Mouse (Mus musculus): Measurements from ENCODE around the gene Mecom.

Mecom gene

DNA sequence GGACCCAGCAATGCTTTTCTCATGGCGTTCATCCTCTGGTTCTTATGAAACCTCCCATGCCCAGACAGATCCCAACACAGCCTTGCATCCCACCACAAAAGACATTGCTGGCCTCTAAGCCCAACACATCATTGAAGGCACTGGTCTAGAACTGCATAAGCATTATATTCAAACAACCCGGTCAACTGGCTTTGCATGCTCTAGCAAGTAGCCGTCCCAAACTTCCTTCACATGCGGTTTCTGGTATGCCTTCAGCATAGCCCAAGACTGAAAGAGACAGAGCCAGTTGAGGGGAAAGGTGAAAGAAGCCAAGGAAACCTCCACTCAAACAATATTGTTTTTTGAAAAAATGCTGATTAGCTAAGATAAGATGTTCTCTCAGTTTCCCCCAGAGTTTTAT lies 397.7 kb downstream of the Mecom start:
- in situ Hi-C loops (cut with MboI), result no loop called here

DNA sequence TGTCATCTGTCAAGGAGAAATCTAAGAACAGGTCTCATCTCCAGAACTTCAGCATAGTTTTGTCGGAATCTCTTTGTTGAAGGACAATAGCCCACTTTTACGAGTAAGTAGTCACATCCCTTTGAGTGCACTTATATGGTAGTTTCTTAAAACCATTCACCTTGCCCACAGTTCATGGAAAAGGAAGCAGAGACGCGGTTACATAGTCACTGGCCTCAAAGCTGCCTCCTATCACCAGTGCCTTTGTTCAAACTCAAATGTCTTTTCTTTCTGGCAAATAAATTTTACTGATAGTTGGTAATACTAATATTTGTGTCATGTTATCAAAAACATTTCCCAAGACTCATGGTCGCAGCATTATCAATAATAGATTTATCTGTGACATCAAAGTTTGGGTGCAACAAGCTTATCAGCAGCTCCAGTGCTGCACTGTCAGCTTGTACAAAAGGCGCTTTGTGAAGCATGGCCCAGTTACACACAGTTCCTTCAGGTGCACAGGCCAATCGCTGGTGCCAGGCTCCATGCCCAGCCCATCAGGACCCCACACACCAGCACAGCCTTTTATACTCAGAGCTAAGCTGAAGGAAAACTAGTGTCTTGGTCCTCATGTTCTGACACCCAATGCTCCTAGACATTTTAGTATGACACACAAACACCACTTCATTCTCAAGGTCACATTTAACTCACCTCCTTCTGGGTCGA lies 399.3 kb downstream of the Mecom start:
- in situ Hi-C loops (cut with MboI), result no loop called here

DNA sequence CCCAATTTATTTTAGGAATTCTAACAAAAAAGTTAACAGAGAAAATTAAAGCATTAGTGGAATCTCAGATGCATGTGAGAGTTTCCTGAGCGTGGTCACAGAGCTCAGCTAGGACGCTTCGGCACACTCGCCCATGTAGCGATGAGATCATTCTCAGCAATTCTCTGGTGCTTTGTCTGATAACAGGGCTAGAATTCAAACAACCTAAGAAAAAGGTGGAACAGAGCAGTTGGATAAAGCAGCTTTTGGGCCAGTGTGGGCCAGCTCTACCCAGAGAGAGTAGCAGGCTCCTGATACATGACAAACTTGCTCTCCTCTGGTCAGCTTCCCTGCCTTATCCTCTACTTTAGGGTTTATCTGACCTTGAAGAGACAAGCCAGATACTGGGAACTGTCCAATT lies 402.8 kb downstream of the Mecom start:
- in situ Hi-C loops (cut with MboI), result no loop called here

DNA sequence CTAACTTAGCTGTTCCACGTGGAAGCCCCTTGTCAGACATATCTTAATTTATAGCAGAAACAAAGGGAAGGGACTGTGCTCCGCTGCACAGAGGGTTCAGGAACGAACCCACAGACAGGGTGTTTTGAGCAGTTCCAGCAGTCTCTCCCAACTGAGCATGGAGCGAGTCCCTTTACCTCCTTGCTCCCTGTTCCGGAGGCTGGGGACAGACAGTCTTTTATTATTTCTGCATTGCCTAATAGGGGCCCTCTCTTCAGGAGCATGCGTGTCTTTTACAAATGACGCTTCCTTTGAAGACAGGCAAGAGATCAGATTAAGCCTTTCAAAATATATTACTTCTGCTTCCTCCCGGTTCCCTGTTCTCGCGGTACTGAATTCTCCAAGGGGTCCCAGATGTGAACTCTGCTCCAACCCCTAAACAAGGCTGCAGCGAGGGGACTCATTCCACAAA lies 403.8 kb downstream of the Mecom start:
- in situ Hi-C loops (cut with MboI), result no loop called here

DNA sequence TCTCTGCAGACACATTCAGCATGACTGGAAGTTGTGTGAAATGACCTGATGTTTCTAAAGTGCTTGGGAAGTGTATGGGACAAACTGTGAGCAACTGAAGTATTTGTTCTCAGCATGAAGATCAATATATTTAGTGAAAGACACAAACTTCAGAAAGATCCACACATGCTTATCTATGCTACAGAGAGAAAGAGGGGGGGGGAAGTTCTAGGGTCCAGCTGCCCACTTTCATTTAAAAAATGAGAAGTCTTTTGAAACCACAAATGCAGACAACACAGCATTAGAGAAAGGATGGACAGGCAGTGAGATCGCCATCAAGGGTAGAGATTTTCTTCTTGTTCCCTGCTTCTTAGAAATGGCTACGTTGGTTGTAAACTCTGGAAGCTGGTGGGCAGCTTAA lies 404.4 kb downstream of the Mecom start:
- in situ Hi-C loops (cut with MboI), result no loop called here

DNA sequence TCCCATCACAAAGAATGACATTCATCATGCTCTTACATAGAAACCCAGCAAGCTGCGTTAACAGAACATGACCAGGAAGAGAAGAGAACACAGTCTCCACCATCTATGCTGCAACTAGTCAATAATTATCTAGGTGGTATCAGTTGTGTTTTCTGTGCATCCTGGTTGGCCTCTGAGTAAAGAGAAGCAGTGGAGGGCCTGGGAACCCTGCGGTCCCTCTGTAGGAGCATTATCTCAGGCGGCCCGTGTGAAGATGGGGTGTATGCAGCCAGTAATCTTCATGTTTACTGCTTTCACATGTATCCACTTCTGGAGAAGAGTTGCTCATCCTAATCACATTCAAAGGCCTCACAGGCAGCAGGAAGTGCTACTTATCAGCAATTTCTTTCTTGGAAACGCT lies 407.5 kb downstream of the Mecom start:
- in situ Hi-C loops (cut with MboI), result no loop called here

DNA sequence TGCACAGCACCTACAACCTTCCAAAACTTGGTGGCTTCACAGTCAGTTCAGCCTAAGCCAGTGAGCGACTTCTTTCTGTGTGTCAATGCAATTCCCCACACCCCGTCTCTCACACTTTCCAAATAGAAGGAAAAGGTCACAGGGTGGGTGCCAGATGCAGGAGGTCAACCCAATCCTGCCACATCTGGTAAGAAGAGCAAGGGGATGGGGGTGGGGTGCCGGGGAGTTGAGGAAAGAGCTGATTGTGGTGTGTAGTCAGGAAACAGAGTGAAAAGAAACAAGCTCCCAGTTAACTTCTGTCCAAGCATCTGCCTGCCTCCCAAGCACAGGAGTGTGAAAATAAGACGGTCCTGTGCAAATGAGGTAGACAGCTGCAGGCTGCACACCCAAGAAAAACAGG lies 408.1 kb downstream of the Mecom start:
- in situ Hi-C loops (cut with MboI), result no loop called here

DNA sequence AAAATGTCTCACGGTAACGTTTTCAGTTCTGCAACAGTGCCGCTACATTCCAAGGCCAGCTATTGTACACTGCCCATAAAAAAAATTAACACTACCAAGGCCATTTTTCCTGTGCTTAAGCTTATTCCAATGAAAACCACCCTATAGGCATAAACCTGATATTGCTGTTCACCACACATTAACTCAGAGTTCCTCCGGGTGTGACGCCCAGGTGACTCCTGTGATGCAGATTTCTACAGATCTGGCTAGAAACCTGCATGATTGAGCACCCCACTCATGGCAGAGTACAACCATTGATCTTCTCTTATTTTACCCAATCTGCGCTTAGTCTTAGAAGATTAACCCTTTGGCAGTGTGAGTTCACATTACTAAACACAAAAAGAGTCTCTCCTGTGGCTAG lies 409.2 kb downstream of the Mecom start:
- in situ Hi-C loops (cut with MboI), result no loop called here

DNA sequence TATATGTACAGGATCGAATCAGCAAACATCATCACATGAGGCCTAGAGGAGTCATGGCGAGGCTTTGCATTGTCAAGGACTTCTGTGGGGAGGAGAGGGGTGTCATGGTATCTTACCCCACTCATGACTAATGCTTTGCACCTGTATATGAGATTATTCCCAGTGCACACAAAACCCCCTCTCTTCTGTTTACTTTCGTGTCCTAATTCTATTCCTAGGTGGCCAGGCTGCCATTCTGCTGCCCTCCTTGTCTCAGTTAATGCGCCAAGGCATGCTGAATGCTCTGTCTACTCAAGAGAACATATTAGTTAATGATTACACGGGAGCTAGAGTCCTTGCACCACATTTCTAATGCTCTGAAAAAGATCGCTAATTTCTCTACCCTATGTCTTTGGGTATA lies 412.0 kb downstream of the Mecom start:
- in situ Hi-C loops (cut with MboI), result no loop called here

DNA sequence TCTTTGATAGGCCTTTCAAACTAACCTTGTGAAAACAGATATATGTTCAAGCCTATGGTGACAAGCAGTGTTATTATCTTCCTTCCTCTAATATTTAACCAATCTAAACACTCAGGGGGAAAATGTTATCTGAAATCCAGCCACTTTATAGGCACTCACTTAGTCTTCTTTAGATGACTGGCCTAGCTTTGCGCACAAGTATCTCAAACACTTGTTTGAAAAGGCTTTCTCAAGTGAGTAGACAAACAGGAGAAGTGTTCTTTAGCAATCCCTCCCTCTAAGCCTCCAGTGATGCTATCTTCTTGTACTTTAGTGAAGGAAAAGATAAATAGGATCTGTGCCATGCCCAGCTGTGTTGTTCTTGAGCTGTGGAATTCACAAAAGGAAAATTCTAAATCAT lies 412.7 kb downstream of the Mecom start:
- in situ Hi-C loops (cut with MboI), result no loop called here

DNA sequence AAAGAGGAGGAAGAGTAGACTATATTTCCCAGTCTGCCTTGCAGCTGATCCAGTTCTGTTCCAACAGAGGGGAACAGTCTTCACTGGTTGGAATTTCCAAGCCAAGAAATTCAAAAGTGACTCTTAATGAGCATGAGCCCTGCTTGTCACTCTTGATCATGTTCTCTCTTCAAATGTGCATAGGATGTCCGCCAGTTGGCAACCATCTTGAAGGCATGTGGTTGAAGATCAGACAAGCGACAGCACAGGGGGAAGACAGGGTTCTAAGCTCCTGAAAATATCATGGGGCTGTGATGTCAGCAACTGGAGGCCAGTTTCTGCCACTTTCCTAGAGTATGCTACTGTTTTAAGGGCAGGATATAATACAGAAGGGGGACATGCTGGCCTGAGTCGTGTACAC lies 414.8 kb downstream of the Mecom start:
- in situ Hi-C loops (cut with MboI), result no loop called here

DNA sequence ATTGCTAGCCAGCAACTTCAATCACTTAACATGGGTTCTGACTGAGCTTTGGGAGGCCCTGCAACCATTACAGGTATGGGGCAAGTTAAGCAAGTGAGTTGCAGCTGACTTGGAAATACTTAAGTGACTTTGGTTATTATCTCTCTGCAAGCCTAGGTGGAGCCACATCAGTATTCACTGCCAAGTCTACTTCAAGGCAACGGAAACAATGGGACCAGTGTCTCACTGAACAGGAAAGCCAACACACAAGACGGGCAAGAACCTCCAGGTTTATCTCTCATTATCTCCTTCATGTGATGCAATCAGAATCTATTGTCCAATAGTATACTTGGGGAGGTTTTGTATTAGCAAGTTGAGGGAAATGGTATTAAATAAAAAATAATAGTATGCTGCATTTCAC lies 415.4 kb downstream of the Mecom start:
- in situ Hi-C loops (cut with MboI), result no loop called here

DNA sequence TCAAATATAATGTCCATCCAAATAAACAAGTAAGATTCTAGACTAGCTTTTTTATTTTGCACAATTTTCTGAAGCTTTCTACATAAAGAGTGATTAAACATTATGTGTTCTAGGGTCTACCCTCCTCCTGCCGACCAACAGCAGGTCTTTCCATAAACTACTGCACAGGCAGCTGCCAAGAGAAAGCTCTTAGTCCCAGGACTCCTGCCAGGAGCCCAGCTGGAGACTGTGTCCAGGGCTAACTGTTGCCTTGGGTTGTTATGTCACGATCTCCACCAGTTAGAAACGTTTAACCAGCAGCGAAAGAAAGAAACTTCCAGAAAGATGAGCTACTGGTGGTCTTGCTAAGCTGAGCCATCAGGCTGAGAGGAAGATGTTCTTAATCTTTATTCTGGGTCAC lies 417.3 kb downstream of the Mecom start:
- in situ Hi-C loops (cut with MboI), result no loop called here

DNA sequence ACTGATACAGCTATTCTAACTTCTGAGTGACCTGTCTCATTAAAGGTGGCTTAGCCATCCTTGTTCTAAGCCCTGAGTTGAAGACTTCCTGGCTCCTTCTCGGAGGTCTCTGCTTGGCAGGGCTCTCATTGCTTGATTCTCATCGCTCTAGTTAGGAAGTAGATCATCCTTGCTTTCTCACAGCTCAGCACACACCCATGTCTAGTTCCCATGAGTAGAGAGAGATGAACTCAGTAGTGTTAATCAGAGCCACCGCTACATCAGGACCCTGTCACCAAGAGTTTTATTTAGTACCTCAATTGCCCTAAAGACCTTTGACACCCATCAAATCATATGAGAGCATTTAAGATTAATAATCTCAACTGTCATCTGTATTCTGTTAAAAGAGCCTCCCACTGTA lies 425.2 kb downstream of the Mecom start:
- in situ Hi-C loops (cut with MboI), result no loop called here

DNA sequence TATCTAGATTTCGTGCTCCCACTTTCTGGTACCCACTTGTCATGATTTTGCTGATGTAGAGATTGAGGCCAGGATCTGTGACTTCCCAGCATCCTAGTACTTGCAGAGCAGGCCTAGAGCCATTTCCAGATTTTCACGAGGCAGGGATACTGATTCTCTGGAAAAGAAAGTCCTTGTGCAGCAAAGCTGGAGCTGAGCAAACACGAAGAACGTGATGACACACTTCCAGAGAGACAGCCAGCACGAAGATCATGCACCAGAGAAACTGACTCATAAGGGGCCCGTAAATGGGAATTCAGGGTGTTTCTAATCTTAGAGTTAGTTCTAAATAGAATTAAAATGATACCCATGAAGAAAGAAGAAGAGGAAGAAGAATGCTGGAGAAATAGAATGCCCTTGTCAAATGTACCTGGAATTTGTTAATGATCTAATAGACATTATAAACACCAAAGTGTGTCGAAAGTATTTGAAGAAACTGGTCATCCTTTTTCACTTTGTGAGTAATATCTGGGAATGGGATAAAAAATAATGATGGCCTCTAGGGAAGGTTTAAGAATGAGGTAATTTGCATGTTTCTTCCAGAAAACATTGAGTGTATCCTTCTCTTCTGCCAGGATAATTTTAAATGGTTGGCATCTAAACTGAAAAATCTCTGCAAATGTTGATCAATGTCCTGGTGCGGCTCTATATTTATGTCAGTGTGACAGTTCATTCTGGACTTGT lies 426.9 kb downstream of the Mecom start:
- in situ Hi-C loops (cut with MboI), result no loop called here

DNA sequence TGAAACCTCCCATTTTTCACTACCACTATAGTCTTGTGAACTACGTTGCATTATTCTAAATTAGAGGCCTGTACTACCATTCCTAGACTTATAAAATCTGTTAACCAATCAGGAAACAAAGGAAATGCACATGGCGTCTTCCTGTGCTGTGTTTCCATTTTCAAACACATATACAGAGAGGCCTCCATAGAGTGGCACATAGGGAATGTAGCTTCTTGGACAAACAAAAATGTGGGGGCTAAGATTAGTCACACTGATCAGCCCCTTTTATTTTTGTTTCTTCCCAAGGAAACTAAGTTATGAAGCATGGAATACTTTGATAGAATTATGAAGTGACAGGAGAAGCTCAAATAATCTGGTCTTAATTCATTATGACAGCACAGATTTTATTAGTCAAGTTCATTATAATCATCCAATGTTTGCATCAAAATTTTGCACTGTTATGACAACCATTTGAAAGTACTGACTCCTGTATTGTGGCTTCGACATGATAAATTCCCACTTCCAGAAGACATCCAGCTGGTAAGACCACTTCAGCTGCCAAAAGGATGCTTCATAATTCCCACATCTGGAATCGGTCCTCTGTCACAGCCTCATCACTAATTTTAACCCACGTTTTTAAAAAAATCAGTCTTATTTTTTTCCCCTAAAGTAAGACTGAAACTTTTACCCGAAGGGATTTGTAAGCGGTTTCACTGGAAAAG lies 429.1 kb downstream of the Mecom start:
- in situ Hi-C loops (cut with MboI), result no loop called here

DNA sequence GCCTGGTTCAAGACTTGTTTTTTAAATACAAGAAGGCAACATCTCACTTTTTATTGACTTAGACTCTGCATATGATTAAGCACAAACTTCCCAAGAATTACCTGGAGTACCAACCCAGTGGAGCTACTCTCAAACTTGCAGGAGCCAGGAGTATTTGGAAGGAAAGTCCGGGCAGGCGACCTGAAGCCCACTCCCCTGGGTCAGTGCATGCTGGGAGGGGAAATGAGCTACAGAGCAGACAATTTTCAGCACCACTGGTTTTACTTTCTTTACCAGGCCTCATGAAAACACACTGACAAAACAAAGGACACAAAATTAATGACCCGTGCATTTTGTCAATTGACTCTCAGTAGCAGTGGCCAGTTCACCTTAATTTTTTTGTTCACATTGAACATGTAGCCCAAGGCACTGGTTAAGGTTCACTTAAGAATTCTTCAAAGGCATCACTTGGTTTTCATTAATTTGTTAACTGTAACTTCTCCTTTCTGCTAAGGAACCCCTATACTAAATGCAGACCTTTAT lies 434.5 kb downstream of the Mecom start:
- in situ Hi-C loops (cut with MboI), result no loop called here

DNA sequence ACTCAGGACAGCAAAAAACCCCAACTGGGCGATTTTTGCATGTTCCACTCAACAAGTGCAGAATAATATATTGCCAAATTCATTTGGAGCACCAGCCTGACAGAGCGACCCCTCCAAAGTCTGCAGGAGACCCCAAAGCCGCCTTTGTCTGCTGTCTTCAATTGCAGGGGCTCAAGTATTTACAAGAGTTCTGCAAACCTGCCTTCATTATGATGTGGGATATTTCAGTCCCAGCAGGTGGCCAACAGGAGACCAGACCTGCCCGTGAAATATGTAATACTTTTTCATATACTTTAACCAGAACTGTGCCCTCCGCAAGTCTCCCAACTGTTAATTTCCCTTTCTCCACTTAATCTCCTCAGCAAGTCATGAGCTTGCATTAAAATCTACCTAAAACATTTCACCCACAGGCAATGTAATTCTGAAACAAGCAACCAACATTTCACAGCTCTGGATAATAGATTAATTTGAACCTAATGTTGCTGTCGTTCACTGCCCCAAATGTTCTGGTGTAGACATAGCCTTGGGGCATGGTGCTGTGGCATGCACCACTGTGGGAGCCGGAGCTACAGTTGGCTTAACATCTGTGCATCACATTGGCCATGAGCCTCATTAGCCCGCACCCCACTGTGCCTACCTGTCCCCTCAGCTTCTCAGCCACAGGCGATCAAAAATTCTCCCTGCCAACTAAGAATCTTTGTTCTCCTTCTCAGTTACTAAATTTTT lies 439.7 kb downstream of the Mecom start:
- in situ Hi-C loops (cut with MboI), result no loop called here

DNA sequence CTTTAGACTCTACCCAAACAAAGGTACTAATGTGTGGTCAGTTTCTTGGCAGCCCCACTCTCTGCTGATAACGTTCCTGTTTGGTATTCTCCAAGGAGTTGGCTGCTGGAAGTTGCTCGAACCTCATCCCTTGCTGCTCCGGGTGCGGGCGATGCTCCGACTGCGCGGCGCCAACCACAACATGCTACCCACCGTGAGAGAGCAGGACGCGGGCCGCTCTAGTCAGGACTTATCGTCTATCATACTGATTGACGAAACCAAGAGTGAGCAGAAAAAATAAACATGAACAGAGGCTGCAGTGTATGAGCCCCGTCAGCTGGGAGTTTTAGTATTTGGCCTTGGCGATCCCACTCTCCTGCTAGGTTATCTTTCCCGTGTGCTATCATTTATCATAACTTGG lies 441.3 kb downstream of the Mecom start:
- in situ Hi-C loops (cut with MboI), result no loop called here

DNA sequence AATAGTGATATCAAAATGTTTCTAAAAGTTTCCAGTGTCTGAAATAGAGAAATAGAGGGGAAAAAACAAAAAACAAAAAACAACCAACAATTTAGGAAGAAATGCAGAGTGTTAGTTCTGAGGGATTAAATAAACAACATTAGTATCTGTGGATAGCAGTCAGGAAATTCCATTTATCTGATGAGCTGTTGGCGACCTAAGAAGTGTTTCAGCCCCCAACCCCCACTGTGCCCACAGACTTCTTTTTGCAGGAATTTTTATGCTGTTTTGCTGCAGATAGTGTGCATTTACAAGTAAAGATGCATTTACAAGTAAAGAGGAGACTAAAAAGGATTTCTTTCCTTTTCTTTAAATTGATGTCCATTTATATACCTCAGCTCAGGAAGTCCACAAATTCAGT lies 441.9 kb downstream of the Mecom start:
- in situ Hi-C loops (cut with MboI), result no loop called here

DNA sequence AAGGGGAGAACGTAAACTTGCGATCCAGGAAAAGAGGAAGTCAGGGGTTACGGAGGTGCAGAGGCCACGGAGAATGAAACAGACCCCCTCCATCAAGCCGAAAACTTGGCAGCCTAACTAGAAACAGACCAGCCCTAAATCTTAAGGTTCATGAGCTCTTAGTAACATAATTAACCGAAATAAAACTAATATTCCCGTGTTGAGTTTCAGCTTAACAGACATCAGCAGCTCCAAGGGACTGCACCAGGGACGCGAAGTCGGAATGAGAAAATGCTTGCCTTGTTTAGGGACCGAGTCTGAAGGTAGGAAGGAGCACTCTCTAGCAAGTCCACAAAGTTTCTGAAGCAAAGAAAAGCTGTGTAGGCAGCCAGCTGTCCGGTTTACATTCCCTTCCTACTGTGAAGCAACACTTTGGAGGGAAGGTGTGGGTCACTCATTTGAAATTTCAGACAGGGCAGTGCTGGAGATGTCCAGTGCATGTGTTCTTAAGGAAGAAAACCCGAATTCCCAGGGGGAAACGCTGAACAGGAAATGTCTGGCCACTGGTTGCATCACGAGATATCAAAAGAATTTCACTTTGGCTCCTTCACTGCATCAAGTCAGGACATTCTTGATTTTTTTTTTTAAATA lies 442.5 kb downstream of the Mecom start:
- in situ Hi-C loops (cut with MboI), result no loop called here
